Mouse (Mus musculus) cerebellum, adult 11-12 months (tissue): ENCODE results near the gene Pde3a.

Experiments used
- DNase-seq: peaks from one replicate; pipeline ENCODE4 v3.0.0; 2022

Gene Pde3a

DNA sequence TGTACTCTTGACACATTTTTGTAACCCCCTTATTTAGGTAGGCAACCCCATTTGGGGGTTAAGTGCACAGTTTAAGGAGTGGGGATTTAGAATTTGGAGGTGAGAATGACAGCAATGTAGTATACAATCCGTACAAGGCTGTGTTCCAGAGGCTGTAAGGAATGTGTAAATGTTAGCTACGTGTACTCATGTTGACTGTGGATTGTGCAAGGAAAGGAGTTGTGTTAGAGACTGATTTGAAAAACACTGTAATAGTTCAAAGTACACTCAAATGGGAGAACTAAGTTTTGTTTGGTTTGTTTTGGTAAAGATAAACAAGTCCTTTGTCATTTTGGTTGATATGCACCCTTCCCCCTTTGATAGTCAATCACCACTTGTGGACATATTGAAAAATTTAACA, 273.5 kb downstream of the Pde3a start:
- DNase-seq: no peak

DNA sequence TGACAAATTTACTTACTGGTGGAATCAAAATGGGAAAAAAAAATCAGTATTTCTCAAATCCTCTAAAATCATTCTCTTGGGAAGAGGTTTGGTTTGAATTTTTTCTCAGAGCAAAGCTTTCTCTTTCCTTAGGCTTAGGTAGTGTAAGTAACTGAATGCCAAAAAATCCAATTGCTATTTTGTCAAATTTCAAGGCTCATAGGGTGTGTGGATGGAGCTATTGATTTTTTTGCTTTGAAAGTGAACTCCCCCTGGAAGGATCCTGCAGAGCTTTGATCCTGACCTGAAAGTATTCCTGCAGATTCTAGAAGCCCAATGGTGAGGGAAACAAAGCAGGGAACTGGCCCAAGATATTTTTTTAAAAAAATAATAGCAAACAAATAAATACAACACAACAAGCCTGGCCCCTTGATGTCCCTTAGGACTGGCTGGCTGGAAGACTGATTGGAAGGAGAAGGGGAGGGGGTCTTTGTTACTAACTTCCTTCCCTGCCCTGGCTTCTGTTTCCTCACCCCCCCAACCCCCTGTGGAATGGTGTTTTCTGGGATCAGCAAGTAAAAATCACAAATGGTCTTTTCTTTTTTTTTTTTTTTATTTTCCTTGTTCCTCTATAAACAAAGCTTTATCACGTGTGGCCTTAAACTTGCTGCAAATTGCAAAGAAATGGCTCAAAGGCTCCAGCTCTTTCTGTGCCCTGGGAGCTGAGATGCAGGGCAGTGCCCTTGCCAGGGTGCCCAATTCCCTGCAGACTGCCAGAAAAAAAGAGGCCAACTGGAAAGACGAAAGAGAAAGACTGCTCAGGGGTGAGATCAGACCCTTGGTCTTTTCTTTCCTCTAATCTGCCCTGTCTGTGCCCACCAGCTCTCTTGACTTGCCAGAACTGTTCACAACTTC, 274.9 kb downstream of the Pde3a start, which contains the start of gene Slco1c1:
Gene Slco1c1 (plus strand): TSS at position 622 of the 894 bp plus-strand sequence.
- DNase-seq: no peak

DNA sequence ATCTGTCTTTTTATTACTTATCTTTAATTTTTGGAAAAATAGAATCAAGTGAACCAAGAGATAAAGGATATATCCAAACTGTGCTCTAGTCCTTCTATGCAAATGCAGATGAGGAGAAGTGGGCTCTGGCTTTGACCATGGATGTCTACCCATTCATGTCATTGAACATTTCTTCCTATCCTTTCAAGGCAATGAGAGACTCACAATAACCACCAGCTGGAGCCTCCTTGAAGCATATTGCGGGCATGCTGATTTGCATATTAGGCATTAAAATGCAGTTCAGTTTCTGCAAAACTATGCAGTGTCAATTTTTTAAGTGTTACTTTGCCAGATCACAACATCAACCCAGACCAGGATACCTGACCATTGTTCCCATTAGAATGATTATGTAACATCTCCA, 276.7 kb downstream of the Pde3a start:
- DNase-seq: no peak

DNA sequence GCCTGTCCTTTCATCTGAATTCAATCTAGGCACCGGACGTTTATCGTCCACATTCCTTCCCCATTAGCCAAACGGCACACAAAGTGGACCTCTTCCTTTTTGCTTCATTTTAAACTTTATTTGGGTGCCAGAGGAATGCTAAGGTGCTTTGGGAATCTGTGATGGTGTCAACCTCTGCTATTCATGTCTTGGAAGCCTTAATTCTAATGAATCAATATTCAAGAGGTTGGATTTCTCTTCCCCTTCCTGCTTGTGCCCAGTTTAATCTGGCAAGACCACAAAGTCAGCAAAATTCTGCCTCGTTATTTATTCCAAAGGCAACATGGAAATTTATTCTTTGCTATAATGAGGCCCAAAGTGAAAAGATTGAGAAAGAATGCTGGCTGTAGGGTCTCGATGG, 281.8 kb downstream of the Pde3a start:
- no peak for DNase-seq

DNA sequence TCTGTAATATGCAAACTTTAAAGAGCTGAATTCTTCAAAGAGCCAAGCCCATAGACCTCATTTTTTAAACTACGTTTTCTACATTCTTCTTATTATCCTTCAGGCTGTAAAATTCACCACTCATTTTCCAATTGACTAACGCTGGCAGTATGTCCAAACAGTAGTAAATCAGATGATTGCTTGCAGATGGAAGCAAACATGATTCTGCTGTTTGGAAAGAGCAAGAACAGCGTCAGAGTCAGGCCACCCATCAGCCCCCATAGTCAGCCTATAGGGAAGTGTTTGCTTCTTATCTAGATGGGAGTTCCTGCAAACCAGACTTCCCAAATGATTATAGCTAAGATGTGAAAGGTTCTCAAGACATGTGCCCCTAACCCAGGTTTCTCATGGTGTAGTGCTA, 288.2 kb downstream of the Pde3a start:
- no peak for DNase-seq

DNA sequence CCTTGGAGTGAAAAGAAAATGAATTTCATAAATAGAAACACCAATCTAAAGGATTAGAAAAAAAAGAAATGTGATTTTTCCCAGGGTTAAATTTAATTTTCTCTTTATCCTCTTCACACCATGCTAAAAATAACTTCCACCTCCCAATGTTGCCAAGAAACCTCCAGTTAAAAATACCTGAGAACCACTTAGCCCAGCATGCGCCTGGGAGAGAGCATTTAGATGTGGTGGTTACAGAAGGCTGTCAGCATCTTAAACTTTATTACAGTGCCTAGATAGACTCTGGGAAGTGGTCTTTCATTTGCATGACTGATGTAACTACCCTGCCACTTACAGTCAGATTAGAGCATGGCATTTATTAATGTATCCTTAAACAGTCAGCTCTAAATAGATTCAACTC, 292.1 kb downstream of the Pde3a start:
- no peak for DNase-seq

DNA sequence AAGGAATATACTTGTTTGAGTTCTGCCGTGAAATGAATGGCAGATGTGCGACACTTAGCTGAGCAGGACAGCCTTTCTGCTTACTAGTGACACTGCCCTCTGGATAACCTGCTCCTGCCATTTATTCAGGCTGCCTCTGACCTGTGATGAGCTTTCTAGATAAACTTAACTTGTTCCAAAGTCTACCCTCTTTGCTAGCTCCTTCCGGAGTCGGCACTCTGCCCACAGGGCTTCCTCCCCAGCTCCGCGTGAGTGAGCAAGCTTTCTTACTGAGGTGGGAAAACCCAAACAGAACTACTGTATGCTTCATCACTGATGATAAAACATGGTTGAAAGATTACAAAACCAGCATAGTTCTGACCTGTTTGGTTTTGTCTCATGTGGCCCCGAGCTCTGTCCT, 294.3 kb downstream of the Pde3a start:
- DNase-seq: no peak
